Mouse (Mus musculus) G1E (cell line): ENCODE measurements at regions not wholly inside any gene's neighbourhood (a gene's known extent, or its start where the extent isn't known, plus 50 kb on each side); places are given as distances from the start of the nearest gene placed in this dataset.

ENCODE experiments used
- CTCF ChIP-seq: IDR thresholded peaks from 2 replicates; pipeline ENCODE4 v1.5.1; 2012; ENCODE audit warnings: low read depth, low read length, inconsistent platforms, mixed read lengths
- GATA1 ChIP-seq: IDR thresholded peaks from 2 replicates; pipeline ENCODE4 v1.6.1; 2012; ENCODE audit warnings: borderline replicate concordance, low read length, inconsistent platforms, mixed read lengths
- GATA2 ChIP-seq: IDR thresholded peaks from 2 replicates; pipeline ENCODE4 v1.6.1; 2012; ENCODE audit warnings: low read depth, low read length, inconsistent platforms, borderline replicate concordance
- POLR2AphosphoS5 ChIP-seq: IDR thresholded peaks from 2 replicates; pipeline ENCODE4 v1.6.1; 2012; ENCODE audit warnings: low read depth, low read length, inconsistent platforms; ENCODE audit not compliant: insufficient replicate concordance
- TAL1 ChIP-seq: conservative IDR thresholded peaks from 2 replicates; pipeline ENCODE4 v1.6.1; 2012; ENCODE audit warnings: low read depth, low read length, inconsistent platforms, mixed read lengths

DNA sequence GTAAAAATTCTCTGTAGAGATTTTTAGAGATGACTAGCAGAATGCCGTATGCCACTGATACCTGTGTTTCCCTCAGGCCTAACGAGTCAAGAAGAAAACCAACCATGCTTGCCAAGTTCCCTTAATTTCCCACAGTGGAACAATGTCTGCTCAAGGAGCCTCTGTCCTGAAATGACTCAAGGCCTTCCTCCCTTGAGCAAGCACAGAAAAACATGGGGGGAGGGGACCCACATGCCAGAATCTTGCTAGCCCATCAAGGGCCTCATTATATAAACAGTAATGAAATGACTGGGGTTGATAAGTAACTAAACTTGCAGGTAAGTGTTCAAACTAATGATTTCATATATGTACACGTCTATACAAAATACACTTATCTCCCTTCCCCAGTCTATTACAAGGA is 513.0 kb upstream of the Tbl1xr1 start:
- TF ChIP-seq CTCF (no peak), TAL1 (no peak), GATA1 (no peak), POLR2AphosphoS5 (no peak), GATA2 (no peak)
